Mouse (Mus musculus): ENCODE data around the gene Ighmbp2.
"Not testable (repeated sequence)": the region's sequence is repeated elsewhere in the genome, so short reads cannot be mapped to it uniquely, and the experiment has no call there.

Ighmbp2 gene

DNA sequence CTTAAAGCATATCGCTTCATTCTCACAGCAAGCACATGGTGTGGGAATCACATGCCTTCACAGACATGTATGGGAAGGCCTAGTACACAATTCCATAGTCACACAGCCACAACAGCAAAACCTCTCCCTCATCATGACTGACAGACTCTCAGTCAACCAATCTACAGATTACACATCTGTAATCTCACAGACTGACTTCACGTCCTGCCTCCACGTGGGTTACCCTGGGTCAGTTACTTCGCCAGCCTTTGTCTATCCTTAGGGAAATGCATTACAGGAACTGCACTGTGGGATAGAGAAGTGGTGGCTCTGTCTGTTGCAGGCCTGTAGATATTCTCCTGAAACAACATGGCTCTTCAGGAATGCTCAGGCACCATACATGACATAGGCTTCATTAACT lies 931 bp downstream of the Ighmbp2 start:
- DNase-seq (ENCODE audit: low read depth): no peak

DNA sequence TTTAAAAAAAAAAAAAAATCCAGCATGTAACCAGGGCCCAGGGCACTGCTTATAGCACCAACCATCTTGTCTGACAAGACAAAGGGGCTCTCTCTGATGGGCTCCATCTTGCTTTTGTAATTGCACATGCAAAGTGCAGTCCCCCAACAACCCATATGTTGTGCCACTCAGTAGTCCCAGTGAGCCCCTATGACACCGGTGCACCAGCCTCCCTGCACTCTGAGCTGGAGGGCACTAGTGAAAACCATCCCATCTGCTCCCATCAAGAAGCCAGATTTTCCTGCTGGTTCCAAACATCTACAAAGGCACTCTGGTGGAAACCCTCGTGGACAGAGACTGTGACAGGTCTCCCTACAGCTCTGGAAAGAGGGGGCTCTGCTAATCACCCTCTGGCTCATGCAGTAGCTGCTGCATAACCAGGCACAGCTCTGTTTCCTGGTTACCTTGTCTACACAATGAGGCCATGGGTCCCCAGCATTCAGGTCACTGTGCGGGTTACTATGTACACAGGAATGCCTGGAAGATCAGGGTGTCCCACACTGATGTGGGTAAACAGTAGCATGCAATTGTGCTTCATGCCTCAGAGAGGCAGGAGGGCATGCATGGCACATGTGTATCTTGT lies 7.0 kb downstream of the Ighmbp2 start:
- DNase-seq (ENCODE audit: low read depth): no peak

DNA sequence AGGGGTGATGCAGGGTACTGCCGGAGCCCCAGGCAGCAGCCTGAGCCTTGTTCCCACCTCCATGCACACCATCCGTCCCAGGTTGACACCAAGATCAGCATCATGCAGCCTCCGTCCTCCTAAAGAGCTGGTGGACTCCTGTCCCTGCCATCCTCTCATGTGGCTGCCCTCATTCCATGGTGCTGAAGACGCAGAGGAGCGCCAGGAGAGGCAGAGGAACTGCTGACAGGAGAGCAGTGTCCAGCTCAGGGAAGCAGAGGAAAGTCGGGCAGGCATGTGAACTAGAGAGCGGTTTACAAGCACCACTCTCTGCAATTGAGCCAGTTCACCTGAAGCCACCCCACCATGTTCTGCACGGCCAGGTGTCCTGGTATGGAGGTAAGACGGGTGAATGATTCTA lies 9.5 kb downstream of the Ighmbp2 start:
- no peak for DNase-seq (ENCODE audit: low read depth)

DNA sequence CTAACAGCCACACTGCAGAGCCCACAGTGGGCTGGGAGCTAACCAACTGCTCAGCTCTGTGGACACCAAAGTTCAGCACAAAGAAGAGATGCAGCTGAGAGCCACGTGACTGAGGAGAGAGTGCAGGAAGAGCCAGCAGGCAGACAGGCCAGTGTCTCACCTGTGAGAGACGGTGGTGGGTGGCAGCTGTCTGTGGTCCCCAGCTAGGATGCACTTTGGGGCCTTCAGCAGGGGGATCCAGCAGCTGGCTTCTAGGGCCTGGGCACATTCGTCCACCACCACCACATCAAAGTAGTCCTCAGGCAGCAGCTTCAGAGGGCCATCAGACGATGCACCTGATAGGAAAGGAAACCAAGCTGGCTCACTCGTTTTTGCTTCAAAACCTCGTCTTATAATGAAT lies 11.5 kb downstream of the Ighmbp2 start:
- no peak for DNase-seq (ENCODE audit: low read depth)

DNA sequence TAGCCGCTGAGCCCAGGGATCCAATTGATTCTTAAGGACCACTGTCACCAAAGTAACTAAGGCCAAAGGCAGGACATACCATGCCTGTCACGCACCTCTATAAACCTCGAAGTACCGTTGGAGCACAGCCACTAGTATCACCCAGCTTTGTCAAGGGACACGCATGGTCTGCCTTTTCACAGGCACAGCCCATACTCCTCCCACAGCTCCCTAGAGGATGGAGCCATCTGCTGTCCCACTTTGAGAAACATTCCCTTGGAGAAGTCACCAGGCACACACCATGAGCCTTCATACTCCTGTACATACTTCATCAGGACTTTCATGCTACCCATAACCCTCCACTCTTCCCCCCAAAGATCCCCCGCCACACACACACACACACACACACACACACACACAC lies 13.0 kb downstream of the Ighmbp2 start:
- DNase-seq (ENCODE audit: low read depth): no peak

DNA sequence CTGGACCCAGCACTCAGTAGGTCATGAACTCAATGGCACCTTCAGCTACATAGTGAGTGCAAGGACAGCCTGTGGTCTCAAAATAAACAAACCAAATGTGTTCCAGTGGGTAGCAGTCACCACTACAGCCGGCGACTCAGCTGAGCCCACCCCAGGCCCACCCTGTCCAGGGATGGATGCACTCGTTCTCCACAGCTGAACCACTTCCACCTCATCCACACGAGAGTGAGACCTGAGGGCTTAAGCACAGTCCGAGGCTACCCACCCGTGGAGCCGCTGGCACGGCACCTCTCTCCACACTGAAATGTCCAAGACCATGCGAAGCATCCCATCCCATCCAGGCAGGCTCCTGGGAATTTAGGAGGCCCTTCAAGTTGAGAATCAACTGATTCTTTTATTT lies 13.5 kb downstream of the Ighmbp2 start:
- DNase-seq (ENCODE audit: low read depth): no peak

DNA sequence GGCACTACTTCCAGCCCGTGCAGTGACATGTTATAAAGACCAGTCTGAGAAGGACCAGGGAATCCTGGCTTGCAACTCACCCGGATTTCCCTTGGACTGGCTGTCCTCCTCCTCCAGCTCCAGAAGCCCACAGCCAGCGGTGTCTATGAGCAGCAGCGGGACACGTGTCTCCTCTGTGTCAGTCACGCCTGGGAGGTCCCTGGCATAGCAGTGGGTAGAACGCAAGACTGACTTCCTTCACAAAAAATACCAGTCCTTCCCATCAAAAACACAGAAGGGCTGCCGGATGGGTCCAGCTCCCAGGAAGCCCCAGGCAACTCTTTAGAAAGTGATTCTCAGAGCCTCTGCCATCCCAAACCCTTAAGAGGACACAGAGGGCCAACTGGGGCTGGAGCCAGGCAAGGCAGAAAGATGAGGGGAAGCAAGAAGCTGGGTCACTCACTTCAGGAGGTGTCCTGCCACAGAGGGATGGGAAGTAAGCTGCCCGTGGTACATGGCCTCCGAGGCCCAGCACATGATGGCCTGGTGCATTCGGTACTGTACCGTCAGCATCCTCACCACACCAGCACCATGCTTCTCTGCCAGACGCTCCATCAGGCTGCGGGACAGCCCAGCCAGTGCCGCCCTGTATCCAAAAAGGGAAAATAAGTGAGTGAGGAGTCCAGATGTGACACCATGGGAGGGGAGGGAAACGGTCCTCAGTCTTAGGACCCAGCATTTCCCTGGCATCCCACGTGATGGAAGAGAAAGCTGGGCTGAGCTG lies 14.4 kb downstream of the Ighmbp2 start:
- no peak for DNase-seq (ENCODE audit: low read depth)

DNA sequence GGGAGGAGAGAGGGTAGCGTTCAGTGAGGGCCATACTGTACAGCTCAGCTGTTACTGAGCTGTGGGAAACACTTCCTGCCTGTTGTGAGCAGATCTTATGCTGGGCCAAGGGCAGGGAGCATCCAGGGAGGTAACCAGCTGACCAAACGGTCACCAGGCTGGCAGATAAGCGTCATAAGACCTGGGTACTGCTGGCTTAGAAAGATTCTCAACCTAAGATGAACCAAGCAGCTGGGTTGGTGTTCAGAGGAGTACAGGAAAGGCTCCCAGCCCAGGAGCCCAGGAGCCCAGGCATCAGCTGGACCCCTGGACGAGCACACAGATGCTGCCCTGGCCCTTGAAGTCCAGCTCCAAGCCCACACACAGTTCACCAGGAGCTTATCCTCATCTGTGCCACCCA lies 15.5 kb downstream of the Ighmbp2 start:
- DNase-seq (ENCODE audit: low read depth): no peak

DNA sequence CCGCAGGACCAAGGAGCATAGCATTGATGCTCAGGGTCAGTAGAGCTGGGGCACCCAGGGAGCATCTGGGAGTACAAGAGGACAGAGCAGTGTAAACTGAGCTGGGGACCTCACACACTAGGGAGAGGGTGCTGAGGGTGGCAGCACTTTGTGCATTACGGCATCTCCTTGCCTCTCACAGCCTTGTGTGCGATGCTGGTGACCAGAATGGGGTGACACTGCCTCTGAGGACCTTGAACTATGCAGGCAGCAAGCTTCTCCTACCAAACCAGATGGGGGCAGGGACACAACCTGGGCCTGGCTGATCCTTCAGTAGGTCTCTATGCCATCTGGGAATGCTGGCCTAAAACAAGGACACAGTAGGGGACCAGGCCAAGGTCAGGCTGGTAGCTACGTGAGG lies 16.1 kb downstream of the Ighmbp2 start:
- DNase-seq (ENCODE audit: low read depth): no peak

DNA sequence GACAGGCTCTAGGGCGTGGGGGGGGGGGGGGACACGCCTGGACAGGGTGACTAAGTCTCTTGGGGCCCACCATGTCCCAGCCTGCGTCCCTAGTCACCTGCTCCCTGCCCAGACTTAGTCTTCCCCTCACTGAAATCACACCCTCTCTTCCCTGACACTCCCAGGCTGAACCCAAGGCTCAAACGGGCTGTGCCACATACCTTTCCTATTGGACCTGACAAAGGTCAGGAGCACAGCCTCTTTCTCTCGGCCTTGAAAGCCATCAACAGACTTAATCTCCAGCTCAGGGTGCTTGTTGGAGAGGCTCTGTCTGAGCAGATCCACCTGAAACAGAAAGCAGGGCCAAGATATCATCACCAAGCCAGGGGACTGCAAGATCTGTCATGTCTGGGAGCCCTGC lies 16.7 kb downstream of the Ighmbp2 start:
- DNase-seq (ENCODE audit: low read depth): no peak

DNA sequence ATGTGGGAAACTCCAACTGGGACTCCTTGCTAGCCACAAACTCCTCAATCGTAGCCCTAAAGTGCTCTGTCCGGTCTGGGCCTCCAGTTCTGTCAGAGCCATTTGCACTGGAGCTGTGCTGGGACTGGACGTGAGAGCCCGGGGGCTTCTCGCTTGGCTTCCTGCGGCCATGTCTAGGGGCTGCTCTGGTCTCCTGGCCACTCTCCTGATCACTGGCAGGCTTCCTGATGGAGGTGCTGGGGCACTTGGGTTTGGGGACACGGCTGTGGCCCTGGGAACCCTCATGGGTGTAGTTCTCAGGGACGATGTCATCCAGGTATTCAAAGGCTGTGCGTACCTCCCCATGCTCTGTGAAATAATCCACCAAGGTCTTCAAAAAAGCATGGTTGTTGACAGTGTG lies 17.6 kb downstream of the Ighmbp2 start:
- no peak for DNase-seq (ENCODE audit: low read depth)

DNA sequence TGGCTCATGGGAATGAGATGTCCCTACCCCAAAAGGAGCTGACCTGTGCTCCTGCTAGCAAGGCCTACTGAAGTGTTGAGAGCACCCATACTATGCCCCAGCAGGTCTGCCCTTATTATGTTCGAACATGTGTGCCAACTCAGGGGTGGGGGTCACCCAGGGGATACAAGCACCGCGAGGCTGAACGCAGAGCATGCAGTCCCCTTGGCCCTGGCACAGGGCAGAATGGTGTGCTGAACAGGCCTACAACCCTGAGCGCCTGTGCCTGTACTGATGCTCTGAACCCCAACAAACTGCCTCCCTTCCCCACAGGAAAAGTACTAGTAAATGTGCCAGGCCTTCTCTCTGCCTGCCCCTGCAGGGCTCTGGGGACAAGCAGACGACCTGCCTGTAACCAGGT lies 18.5 kb downstream of the Ighmbp2 start:
- DNase-seq (ENCODE audit: low read depth): no peak

DNA sequence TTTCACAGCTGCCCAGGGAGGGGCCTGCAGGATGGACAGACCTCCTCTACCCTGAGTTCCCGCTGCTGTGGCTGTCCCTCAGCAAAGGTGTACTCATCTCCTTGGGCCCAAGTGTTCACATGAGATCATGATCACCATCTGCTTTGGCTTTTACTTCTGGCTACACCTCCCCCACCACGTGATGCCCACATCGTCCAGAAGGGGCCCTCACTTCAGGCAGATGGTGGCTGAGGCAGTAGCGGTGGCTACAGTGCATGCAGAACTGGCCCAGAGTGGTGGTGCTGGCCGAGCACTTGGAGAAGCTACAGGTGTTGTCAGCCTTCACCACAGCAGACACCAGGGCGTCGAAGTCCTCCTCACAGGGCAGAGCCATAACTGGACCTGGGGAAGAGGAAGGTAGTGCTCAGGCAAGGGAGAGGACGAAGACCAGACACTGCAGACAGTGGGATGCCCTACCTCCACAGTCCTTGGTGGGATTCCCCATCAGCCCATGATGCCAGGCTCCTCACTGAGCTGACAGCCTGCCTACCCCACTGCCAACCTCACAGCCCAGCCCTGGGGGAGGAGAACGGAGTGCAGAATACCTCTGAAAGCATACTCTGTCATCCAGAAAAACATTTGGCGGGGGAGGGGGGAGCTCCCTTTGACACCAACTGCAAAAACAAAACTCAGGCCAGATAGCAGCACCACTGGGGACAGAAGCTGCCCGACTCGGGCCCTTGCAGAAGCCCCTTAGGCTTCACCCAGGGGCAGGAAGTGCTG lies 20.9 kb downstream of the Ighmbp2 start:
- no peak for DNase-seq (ENCODE audit: low read depth)

DNA sequence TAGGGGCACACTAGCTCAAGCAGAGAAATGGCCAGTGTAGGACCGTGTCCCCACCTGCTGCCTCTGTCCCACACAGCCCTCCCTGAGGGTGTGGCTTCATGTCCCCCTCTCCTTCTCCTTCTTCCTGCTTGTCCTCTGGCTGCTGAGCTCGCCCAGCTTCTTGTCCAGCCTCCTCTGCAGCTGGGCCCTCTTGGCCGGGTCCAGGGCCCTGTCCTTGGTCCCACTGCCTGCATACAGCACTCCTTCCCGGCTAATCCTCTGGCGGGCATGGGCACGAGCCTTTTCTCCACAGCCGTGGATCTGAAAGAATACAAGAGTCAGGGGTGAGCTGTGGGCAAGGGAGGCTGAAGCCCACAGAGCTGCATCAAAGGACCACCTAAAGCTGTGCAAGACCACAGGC lies 21.5 kb downstream of the Ighmbp2 start:
- DNase-seq (ENCODE audit: low read depth): no peak

DNA sequence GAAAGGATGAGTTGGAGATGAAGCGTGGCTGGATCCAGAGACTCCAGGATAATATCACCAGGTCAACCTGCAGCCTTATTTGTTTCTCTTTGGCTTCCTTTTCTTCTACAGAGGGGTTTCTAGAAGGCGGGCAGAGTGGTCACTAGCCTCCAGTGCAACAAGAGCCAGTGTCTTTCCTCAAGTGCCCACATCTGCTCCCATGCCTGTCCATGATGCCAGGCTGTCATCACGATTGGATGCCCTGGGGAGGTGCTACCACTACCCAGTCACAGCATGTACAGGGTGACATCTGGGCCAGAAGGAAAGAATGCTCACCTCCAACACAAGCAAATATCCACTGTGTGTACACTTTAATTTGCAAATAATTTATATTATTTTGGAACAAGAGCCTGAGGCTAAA lies 22.2 kb downstream of the Ighmbp2 start:
- no peak for DNase-seq (ENCODE audit: low read depth)

DNA sequence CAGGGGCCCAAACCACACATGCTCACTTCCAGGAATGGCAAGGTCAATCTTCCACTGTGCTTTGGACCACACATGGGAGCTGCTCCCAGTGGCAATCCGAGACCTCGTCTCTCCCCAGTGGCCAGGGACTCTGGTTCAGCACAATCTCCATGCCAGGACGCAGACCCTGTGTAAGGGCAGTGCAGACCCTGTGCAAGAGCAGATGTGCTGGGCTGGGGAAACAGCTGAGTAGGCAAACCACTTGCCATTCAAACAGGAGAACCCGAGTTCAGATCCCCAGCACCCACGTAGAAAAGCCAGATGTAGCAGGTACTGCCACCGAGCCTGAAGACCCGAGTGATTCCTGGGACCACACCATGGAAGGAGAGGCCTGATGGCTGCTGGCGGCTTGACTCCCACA lies 22.8 kb downstream of the Ighmbp2 start:
- no peak for DNase-seq (ENCODE audit: low read depth)

DNA sequence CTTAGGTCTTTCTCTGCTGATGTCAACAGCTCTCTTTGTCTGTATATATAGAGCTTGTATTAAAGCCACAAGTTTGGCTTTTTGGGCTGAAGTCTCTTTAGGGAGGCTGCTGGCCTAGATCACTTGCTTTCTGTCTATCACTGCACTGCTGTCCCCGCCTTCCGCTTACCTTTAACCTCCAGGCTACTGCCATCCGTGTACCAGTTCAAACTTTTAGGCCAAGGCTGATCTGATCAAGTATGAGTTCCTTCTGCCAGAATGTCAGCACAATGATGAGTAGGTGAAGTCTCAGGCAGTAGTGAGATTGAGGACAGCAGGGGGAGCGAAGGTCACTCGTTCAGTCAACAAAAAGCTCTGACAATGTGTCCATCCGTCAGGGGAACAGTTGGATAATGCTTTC lies 57.6 kb downstream of the Ighmbp2 start:
- not testable (repeated sequence) for DNase-seq (ENCODE audit: low read depth)

DNA sequence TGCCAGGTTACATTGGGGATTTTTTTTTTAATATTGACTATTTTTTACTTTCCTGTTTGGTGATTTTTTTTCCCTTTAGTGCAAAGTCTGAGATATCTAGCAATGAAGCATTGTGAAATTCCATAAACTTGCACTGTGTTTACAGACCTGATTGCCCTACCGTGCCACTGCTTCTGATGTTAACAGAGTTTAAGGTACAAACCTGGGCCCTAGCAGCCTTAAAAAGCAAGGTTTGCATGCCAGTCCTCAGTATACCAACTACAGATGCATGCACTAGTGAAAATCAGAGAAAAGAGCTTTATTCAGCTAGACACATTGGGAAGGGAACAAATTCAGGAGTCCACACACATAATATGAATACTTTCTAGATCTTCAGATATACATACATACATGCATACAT lies 67.9 kb downstream of the Ighmbp2 start:
- not testable (repeated sequence) for DNase-seq (ENCODE audit: low read depth)

Data from c-Kit-positive CD71-negative TER-119-negative erythroid progenitor cells, embryonic 14.5 days (primary cell).